Mouse (Mus musculus) lung, postnatal 14 days (tissue): ENCODE results near the gene Bach1.

Experiments
- DNase-seq: peaks from one replicate; pipeline ENCODE4 v3.0.0; 2021

Bach1 gene

DNA sequence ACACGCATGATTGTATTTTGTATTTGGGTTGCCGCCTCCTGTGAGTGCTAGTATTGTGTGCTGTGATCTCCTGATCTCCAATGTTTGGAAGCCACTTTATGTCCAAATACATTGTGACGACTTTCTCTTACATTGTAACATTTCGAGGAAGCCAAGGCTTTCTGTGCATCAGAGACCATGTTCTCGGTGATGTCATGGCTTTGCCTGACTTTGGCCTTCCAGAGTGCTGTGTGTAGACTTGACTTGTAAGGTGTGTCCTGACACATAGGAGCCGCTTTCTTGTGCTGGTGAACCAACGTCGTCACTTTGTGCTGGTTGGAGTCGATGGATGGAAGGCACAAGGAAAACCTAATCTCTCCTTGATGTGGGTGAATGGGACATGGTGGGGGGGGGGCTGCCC lies 15.8 kb downstream of the Bach1 start:
- no peak for DNase-seq

DNA sequence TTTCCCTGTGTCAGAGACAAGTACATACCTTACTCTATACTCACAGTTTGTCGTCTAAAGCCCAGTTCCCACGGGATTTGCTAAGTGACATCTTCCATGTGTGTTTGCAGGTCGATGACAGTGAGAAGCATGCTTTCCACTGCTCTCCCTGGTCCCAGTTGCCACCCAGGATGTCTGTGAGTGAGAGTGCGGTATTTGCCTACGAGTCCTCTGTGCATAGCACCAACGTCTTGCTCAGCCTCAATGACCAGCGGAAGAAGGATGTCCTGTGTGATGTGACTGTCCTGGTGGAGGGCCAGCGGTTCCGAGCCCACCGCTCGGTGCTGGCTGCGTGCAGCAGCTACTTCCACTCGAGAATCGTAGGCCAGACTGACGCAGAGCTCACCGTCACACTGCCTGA lies 16.5 kb downstream of the Bach1 start:
- no peak for DNase-seq

DNA sequence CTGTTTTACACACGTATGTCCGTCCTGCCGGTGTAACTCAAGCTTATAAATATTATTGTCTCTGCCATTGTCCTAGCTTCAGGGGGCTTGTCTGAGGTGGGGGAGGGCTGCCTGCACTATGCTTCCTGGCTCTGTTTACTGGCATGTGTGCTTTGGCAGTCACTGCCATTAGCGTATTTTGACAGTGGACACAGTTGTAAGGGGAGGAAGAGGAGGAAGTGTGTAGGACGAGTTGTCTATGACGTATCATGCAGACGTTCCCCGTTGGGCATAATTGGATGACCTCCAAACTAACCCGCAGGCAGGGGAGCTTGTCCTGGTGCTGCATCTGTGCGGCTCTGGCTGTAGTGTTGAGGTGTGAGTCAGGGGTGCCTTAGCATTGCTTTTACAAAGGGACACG lies 17.5 kb downstream of the Bach1 start:
- peak; percentile 35 for DNase-seq

DNA sequence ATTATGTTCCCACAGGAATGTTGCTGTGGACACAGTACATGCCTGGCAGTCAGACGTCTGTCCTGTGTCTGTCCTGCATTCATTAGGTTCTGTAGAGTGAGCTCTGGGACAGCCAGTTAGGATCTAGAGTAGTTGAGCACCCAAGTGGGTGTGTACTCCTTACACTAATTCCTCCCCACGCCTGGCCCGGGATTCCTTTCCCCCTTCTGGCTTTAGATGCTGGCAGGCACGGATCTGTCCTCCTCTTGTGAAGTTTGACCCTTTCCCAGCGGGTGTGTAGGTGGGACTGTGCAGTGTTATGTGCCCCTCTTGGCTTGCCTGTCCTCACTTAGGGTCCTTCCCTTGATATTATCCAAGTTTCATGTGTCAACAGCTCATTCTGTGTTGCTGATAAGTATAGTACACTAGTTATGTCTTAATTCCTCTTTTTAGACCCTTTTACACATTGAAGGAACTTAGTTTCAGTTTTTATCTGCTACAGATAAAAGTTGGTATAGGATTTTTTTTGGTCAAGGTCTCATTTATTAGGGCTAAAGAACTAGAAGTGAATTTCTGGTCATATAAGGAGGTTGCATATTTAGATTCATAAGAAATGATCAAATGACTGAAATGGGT lies 18.4 kb downstream of the Bach1 start:
- DNase-seq: no peak

DNA sequence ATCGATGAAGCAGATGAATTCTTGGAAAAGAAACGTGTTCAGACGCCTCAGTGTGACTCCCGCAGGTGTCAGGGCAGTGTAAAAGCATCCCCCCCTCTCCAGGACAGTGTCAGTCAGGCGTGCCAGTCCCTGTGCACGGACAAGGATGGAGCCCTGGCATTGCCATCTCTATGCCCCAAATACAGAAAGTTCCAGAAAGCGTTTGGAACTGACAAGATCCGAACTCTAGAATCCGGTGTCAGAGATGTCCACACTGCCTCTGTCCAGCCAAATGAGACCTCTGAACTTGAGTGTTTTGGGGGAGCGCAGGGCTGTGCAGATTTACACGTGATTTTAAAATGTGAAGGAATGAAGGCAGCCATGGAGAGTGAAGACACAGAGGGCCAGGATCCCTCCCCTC lies 20.3 kb downstream of the Bach1 start:
- no peak for DNase-seq

DNA sequence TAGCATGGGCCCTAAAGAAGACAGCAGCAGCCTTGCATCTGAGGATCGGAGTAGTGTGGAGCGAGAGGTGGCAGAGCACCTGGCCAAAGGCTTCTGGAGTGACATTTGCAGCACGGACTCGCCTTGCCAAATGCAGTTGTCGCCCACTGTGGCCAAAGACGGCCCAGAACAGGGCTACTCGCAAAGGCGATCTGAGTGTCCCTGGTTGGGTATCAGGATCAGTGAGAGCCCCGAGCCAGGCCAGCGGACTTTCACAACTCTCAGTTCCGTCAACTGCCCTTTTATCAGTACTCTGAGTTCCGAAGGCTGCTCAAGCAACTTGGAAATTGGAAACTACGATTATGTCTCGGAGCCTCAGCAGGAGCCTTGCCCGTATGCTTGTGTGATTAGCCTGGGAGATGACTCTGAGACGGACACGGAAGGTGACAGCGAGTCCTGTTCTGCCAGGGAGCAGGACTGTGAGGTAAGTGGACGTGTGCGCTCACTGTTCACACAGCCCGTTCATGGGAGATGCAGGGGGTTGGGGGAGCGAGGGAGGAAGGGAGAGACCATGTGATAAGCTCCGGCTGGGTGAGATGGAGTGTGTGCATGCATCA lies 21.0 kb downstream of the Bach1 start:
- no peak for DNase-seq

DNA sequence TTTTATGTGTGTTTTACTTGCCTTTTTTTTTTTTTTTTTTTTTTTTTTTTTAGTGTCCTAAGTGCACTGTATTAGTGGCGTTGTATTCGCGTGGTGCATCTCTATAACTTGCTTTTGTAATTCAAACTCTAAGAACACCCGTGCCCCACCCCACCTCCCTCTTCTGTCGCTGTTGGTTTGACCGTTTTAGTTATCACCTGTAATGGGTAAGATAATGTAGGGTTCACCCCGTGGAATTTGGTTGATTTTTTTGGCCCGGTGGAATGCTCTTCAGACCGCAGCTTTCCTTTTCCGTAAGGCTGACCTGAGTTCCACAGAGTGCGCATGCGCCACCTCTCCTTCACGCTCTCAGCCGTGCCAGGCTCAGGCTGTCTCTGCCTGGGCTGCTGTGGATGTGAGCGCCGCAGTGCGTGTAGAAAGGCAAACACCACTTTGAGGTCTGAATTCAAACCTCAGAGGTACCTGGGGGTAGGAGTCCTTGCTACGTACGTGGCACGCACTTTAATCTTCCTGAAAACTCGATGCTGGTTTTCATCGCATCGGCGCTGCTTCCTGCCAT lies 22.2 kb downstream of the Bach1 start:
- DNase-seq: no peak

DNA sequence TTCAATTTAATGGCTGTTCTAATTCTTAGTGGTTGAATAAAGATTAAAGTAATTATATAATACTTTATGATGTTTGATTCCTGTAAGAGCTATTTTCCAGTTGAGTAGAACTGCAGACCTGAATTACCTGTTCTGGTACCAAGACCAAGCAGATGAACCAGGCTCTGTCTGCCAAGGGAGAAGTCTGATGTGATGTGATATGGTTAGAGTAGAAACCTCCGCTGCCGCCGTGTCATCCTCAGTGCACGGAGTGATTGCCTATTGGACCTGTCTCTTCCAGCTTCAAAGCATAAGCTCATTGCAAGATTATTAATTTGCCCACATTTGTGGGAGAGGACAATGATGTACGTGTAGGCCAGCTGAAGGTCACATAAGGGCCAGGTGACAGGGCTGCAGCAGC lies 24.1 kb downstream of the Bach1 start:
- no peak for DNase-seq

DNA sequence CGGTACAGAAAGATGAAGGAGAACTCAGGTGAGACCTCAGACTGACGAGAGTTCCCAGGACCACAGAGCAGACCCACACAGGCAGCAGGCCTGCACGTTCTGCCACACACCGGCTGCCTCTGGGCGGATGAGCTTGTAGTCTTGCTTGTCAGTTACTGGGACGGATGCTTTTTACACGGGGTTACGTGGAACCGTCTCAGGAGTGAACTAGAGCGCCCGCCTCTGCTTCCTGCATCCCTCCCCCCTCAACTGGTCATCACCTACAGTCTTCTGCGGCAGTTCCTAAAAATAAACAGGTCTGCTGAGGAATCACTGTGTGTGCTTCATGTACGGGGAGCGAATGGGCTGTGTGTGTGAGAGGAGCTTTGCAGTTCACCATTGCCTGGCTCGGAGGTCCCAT lies 24.7 kb downstream of the Bach1 start:
- DNase-seq: no peak

DNA sequence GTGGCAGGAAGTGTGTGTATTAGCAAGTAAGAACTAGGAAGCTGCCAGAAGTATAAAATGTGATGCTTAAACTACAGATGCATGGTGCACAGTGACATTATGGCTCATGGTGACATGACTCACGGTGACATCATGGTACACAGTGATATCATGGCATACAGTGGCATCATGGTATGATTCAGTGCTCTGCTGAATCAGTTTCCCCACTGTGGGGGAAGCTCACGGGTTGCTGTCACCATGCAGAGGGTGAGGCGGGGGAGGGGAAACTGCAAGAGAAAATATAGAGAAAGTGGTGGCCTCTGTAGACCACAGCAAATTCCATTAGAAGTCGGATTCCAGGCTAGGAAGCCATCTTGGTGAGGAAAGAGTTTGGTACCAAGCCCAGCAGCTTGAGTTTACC lies 26.1 kb downstream of the Bach1 start:
- no peak for DNase-seq

DNA sequence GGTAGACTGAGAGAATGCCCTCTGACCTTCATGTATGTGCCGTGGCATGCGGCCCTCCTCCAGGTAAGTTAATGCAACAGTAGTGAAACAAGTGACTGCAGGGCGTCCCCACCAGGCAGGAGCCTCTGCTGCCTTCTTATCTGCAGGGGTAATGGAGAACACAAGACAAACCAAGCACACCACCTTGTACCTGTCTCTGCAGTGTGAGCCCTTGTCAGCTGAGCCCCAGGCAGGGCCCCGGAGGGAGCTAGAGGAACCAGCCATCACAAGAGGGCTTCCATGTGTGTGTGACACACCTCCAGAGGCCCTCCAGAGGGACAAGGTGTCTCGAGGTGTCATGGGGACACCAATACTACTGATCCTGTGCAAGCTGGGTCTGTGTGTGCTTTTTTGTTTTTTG lies 26.5 kb downstream of the Bach1 start:
- no peak for DNase-seq

DNA sequence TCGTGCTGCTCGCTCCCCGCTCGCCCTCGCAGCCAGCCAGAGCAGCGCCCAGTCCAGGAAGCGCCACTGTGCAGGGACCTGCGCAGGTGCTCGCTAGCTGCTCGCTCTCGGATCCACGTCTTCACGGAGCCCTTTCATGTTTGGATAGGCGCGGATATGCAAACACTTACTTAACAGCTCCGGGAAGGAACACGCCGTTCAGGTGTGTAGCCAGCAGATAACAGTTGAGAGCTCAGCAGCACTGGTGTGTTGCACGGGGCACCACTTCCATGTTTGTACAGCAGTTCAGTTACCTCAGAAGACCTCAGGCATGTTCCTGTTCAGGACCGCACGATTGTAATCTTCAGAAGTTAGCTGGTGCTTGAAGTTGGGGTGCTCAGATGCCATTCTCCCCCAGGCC lies 27.2 kb downstream of the Bach1 start:
- peak; percentile 61 for DNase-seq

DNA sequence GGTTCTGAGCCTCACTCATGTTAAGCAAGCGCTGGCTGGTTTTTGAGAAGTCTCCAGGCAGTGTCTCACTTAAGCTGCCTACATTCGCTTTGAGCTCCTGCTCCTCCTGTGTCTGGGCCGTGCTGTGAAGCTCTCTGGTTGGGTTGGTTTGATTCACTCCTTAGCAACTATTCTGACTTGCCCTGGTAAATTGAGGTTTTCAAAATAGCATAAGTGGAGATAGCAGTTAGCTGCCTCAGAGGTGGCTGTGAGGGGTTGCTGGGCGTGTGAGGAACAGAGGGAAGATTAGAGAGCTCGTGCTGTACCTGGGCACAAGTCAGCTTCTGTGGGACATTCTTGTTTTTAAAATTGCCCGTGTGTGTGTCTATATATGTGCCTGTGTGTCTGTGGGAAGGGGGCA lies 27.6 kb downstream of the Bach1 start:
- DNase-seq: no peak

DNA sequence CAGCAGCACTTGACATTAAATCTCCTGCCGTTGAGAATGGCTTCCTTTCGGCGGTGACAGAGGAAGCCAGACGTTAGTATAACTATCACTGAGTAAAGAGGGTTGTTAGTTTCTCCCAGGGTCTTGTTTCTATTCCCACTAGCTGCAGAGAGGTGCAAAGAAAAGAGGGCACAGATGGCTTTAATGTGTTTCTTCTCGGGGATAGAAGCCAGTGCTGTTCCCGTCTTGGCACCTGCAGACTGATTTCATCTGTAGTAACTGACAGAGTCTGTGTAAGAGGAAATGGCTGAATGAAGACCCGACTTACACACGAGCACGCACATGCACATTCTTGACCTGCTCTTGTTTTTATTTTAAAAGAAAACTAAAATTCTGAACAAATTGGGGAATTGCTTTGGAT lies 28.5 kb downstream of the Bach1 start:
- DNase-seq: no peak

DNA sequence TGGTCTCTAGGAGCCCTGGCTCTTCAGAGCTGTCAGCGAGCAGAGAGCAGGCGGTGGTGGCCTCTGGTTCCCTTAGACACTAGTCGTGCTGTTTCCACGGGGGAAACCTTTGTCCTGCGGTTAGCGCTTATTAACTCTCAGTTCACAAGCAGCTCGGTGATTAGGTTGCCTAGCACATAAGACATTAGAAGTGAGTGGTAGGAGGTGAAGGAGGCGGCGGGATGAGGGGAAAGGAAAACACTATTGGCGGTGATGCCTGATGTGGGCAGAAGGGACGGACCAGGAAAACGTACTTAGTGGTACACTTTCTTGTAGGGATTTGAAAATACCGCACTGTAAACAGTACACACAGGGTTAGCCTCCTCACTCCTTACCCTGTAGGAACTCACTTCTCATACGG lies 29.2 kb downstream of the Bach1 start:
- no peak for DNase-seq

DNA sequence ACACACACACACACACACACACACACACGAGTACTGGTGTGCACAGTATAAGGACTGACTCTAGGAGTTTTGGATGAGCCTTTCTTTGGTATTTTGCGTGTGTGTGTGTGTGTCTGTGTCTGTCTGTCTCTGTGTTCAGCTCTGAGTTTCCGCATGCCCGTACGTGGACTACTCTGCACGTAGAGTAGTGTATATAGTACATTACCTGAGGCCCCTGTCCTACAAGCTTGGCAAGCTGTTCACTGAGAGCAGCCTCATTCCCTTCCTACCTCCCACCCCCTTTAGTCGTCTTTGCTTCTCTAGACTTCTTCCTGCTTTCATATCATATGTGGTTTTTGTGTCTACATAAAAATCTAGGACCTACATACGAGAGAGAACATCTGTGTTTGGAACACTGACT lies 30.0 kb downstream of the Bach1 start:
- DNase-seq: no peak

DNA sequence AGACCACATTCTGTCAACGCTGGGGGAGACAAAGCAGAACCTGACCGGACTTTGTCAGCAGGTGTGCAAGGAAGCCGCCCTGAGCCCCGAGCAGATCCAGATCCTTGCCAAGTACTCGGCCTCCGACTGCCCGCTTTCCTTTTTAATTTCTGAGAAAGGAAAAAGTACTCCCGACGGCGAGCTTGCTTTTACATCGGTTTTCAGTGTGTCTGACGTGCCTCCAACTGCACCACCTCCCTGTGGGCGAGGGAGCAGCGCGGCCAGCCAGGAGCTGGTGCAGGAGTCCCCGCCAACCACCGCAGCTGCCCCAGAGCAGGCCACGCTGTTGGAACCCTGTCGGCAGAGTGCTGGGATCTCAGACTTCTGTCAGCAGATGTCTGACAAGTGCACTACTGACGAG lies 30.7 kb downstream of the Bach1 start:
- no peak for DNase-seq

DNA sequence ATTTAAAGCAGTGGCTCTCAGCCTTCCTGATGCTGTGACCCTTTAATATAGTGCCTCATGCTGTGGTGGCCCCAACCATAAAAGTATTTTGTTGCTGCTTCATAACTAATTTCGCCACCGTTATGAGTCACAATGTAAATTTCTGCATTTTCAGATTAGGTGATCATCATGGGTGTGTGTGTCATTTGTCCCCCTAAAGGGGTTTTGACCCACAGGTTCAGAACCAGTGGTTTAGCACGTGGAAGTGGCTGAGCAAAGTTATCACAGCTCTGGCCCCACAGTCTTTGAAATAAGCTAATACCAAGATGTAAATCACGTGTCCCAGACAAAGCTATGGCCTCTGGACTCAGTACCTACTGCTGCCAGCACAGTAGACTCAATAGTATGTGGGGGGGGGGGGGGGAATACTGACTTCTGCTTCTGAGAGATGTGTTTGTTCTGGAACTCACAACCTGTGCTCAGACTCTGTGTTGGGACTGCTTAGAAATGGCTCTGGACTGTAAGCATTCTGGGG lies 36.2 kb downstream of the Bach1 start:
- no peak for DNase-seq

DNA sequence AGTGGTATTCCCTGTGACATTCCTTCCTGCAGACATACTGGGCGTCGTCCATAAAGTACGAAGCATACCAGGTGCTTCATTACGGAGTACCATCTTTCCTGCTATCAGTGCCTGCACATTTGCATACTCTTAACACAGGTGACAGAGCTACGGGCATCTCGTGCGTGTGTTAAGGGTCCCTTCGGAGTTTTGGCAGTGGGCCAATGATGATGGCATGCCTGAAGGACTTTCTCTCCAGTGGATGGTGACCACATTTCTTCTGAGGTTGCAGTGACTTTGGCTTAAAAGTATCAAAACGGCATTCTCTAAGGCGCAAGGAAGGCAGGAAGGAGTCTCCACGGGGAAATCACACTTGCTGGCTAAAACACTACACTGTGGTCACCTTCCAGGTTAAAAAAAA lies 37.4 kb downstream of the Bach1 start:
- DNase-seq: no peak

DNA sequence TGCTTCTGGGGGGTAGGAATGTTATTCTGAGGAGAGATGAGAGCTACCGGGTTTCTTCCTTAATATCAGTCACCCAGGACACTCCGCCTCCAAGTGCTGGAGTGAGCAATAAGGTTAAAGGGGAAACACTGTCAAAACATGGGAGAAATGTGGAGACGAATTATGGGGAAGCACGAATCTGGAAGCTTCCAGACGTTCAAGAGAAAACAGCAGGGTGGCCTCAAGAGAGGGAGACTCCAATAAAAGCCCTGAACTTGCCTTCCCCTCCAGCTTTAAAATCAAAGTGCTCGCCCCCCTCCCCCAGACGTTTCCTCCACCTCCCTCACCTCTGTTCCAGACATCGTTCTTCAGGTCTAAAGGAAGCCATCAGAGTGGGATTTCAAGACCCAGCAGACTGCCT lies 38.6 kb downstream of the Bach1 start:
- DNase-seq: no peak

DNA sequence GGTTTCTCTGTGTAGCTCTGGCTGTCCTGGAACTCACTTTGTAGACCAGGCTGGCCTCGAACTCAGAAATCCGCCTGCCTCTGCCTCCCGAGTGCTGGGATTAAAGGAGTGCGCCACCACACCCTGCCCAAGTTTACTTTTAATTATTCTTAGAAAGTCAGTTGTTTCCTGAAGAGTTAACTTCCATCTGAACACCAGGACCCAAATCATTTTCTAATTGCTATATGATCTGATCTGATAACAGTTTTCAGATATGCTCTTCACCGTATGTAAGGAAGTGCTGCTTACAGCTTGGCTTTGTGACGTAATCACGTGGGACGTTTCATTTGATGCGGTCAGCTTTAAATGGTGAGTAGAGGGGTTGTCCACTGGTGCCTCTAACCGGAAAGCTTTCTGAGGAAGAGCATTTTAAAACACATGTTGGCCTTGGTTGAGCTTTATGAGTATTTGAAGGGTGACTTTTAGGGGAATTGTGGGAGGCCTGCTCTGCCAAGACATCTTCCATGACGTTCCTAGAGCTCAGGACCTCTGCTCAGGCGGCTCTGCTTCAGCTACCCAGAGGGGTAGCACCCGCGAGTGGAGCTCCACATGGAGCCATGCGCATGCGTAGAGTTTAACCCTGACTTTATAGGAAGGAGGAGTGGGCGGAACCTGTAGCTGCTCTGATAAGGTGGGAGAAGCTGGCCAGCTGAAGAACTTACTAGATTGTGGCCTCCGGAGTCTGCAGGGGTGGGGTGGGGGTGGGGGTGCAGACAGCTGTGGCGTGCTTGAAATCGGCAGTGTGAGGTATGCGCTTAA lies 39.3 kb downstream of the Bach1 start:
- no peak for DNase-seq

DNA sequence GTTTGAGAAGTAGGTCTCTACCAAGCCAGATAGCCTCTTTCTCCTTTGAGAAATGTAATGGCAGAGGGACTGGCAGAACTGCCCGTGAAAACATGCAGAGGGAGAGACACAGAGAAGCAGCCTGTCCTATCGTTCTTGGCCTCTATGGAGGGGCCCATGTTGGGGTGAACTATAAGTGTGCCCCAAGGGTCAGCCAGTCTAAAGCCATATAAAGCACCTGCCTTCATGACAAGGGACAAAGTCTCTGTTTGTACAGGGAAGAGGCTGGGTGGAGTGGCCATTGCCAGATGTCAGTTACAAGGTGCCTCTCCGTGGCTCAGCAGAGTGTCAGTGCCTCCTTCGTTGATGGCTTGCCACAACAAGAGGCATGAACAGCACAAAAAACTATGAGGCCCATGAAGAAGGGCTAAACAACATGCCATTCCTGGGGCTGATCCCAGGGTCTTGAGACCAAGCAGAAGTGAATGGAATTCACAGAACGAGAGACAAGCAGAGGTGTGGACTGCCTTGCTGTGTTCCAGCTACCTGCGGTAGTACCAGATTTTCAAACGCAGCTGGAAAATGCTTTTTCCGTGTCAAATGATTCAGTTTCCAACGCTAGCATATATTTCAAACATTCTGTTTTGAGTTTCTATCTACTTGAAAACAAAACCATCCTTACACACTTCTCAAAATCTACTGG lies 42.4 kb downstream of the Bach1 start:
- DNase-seq: no peak

DNA sequence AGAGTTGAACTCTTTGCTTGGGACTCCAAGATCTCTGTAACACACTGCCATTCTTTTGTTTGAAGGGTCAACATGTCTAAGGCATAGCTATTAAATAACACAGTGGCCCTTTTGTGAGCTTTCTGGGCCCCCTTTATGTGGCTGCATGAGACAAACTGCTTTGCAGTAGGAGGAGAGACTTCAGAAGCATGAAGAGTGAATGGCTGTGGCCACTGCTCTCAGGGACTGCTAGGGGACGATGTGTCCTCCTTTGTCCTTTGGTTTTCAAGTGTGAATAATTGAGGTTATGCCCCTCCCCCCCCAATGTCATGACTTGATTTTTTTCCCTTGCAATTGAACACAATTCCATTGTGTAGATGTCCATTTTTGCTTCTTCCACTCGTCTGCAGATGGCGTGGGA lies 44.9 kb downstream of the Bach1 start:
- no peak for DNase-seq
